In genomic region chr2:158070885-158071632, GRCm38 (mm10) we compare ENCODE assay signal across 9 mouse cellular contexts. TPM values are rescaled to one million over a fixed set of nuclear protein-coding genes. Genes with fewer than 3 reads are reported as not detected.
DNase-seq lines count a peak whose midpoint lies in the region.
"Had no signal": no experiment of that assay in that cellular context is flagged by ENCODE, and none has a peak within 500 bp of the region (broad histone marks: within the 10 kb centered on the region; RNA-seq: fewer than 3 reads in every experiment).

No protein-coding gene starts in this region.

- peak; percentile 89 for DNase-seq in heart, adult 11 months
- no peak for DNase-seq in heart, adult 18-20 months
- DNase-seq in testis, postnatal 10 days (ENCODE audit: low spot score): peak; percentile 46
- DNase-seq in testis, postnatal 14 days (ENCODE audit: low spot score): no peak
- peak; percentile 84 for DNase-seq in kidney, adult 9 months
- no peak for DNase-seq in spleen, adult 18-20 months
- DNase-seq in thymus, postnatal 14 days: no peak
- no peak for DNase-seq in neural tube, embryonic 10.5 days (ENCODE audit: extremely low spot score, low spot score)
- DNase-seq: left cerebral cortex, postnatal 4 days had no signal

RNA-seq across cellular contexts. Expression of gene Rprd1b, which starts 42.8 kb away (rescaled TPM):
- total RNA-seq in heart, adult 18-20 months (2021): 10 to 100 TPM; 26.1 to 33.0 TPM

RNA-seq across cellular contexts. Expression of gene Tti1, which starts 42.8 kb away (rescaled TPM):
- total RNA-seq in heart, adult 18-20 months (2021): 10 to 100 TPM; 25.8 to 27.1 TPM

Comparison
In these comparisons a context has a peak if more than half of its experiments do, and no peak if none do; other contexts are left out.
1. DNase-seq: peak in heart, adult 11 months (single experiment), testis, postnatal 10 days (single experiment) and kidney, adult 9 months (single experiment); none in heart, adult 18-20 months (0 of 2), testis, postnatal 14 days (single experiment), spleen, adult 18-20 months (0 of 2), thymus, postnatal 14 days (single experiment) and neural tube, embryonic 10.5 days (single experiment).